Mouse (Mus musculus): ENCODE measurements around the gene Pik3ap1.

GRCm38 (mm10) chr19:41360459-41360858, 24.4 kb downstream of the Pik3ap1 start:
- TF ChIP-seq CTCF (IDR thresholded peaks at IDR 0.05; ENCODE audit: low read depth) (no peak), EP300 (IDR thresholded peaks at IDR 0.05; ENCODE audit: low read depth) (no peak)
